Mouse (Mus musculus) c-Kit-positive CD71-negative TER-119-negative erythroid progenitor cells, embryonic 14.5 days (primary cell): ENCODE data around the gene Lhfpl3.

Source experiments
- DNase-seq: peaks from one replicate; pipeline ENCODE4 v3.0.0-alpha.2; 2013; ENCODE audit warnings: low read depth

Lhfpl3 gene

DNA sequence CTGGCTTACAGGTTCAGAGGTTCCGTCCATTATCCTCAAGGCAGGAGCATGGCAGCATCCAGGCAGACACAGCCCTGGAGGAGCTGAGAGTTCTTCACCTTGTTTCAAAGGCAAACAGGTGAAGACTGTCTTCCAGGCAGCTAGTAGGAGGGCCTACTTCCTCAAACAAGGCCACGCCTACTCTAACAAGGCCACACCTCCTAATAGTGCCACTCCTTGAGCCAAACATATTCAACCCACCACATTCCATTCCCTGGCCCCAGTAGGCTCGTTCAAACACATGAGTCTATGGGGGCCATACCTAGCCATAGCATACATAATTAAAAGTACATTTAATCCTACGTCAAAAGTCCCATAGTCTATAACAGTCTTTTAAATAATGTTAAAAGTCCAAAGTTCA is 407.4 kb downstream of the Lhfpl3 start:
- DNase-seq: no peak

DNA sequence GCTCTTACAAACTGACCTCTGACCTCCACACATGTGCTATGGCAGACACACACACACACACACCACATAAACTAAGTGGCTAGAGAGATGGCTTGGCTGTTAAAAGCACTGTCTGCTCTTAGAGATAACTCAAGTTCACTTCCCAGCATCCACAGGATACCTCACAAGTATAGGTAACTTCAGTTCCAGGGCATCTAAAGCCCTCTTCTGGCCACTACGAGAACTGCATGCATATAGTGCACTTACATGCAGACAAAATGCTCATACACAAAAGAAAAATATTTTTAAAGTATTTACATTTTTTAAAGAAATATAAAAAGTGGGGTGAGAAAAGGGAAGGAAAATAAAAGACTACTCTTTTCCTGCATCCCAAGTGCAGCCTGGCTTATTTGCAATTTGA is 408.6 kb downstream of the Lhfpl3 start:
- peak; percentile 4 for DNase-seq

DNA sequence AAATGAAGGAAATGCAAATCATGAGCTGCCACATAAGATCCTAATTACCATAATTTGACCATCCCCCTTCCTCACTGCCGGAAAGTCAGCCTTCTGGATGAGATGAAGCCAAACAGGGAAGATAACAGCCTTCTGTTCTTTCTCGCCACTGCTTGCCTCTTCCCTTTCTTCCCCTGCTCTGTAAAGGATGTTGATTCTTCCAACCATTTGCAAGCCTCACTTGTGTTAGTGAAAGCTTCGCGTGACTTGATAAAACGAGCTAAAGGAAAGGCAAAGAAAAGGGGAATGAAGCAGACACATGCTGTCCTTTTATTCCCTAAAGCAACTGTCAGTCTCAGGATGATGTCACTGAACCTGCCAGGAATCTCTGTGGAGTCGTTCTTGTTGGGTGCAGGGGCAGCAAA is 420.1 kb downstream of the Lhfpl3 start:
- no peak for DNase-seq

DNA sequence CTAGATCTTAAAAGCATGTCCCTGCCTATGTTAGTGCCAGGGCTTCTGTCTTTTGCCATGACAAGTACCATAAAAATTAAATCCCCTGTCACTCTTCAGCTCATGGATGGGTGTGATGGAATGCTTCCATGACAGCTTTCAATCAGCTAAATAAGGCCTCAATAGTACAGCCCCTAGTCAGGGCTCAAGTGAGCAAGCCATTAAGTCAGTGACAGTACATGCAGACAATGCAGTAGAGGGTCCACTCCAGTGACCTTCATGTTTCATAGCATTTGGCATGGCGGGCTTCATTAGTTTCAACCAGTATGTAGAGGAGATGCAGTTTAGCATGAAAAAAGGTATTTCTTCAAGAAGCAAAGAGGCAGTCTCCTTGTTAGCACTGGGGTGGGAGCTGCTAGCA is 420.8 kb downstream of the Lhfpl3 start:
- DNase-seq: no peak

DNA sequence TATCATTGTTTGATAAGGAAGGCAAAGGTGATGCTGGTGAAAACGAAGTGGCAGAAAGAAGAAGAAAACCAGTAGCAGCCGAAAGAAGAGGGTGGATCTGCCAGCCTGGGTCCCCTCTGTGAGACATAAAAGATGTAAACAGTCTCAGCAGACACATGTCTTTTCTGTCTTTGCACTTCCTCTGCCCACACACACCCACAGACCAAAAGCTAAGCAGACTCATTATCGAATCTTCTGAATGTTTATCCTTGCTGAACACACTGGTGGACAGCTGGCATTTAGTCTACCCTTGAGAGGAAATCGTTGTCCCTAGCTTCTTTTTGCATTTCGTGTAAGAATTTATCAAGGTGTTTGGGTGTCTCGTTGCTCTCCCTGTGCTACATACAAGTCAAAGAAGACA is 443.8 kb downstream of the Lhfpl3 start:
- no peak for DNase-seq

DNA sequence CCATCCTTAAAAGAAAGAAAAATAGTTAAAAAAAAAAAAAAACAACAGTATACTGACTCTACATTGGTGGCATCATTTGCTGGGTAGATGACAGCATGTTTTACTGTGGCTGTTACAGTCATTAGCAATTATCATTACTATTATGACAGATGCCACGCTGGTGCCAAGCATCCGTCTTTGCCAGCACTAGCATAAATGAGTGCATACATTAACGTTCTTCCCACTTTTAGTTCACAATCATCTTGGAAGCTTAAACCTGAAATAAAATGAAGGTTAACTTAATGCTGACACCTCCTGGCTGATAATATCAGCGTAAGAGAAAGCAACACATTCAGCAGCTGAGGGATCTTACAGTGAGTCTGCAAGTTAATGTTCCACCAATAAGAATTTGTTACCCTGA is 451.0 kb downstream of the Lhfpl3 start:
- DNase-seq: no peak

DNA sequence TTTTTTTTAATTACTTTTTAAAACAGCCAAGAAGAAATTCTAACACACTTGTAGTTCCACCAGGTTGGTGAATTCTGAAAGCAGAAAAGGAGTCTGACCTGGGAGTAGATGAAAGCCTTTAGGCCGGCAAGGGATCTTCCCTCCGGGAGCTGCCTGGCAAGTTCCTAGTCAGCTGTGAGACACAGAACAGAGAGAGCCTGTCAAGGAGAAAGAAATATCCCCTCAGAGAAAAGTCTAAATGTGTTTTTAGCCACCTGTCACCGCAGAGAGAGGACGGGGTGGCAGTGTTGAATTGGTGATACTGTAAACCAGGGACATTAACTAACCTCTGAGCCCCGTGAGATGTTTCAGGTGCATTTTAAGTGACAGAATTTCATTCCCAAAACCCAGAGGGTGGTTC is 467.2 kb downstream of the Lhfpl3 start:
- no peak for DNase-seq

DNA sequence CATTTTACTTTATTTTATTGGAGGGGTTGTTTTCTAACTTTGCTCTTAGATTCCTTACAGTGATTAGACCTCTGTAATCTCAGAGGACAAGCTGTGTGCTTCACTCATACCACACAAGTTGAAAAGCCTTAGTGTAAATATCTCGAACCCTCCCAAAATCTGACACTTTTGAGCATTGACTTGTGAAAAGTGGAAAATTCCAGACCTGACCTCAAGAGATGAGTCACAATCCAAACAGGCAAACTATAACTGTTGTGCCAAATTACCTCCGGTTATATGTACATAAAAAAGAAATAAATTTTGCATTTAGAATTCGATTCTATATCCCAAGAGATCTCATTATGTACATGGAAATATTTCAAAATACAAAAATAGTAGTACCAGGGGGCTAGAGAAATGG is 468.8 kb downstream of the Lhfpl3 start:
- DNase-seq: no peak

DNA sequence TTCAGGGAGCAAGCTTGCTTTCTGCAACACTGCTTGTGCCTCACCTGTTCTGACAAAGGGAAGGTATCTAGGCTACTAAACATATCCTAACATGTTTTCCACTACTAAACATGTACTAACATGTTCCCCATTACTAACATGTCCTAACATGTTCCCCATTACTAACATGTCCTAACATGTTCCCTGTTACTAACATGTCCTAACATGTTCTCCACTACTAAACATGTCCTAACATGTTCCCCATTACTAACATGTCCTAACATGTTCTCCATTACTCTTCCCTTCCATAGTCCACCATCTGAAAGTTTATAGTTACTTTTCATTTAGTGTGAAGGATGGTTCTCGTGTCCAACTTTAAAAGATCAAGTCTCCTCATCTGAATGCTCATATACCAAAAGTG is 473.8 kb downstream of the Lhfpl3 start:
- no peak for DNase-seq

DNA sequence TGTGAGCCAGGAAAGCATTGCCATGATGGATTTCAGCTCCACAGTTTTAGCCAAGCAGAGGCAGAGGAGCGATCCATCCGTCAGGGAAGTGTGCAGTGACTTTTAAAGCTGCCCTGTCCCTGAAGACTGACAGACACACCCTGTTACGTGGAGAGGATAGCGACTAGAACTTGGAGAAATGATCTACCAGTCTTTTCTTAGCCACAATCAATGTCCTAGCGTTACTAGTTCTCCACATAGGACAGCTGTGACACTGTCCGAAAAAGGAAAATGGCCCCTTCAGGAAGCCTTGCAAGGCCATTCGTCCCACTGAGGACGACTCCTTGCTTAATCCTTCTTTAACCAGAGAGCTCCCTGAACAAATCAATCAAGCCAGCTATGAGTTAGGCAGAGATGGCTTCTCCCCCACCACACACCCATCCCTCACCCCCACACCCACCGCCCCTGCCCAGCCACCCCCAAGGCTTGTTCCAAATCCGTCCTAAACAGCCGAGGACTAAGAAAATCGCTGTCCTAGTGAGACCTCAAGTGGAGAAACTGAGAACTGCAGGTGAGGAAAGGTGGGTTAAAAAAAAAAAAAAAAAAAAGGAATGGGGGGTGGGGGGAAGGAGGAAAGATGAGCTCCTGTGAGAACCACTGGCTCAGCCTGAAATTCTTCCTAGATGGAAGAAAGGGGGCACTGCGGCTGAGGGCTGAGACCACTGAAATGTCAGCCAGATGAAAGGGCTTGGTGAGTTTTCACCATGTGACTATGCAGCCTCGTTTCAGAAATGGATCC is 479.1 kb downstream of the Lhfpl3 start:
- DNase-seq: peak; percentile 49

DNA sequence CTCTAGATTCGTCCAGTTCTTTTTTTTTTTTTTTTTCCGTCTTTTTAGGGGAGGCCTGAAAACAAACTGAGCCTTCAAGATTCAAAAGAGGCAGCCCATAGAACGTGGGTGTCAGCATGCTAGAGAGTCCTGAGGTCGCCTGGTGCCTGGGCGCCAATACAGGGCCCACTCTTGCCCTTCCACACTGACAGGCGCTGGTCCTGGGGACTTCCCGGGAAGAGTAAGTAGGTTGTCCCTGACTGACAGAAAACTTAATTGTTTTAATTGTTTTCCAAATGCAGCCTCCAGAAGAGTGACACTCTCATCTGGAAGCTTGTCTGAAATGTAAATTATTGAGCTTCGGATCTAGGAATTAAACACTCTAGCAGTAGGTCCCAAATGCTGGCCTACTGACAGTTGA is 479.8 kb downstream of the Lhfpl3 start:
- no peak for DNase-seq

DNA sequence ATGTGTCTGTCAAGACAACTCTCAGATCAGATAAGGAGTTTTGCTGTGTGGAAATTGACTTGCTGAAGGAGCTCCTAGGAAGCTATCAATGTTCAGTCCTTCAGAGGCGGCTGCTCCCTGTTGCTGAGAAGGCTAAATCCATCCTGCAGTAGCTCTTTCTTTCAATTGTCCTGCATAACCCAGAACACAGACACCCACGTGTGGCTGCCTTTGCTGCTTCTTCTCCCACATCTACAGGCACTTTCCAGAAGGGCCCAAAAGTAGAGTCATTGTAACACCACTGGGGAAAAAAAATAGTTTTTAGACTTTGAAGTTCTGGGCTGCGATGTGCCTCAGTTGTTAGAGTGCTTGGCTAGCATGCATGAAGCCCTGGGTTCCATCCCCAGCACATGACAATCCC is 480.9 kb downstream of the Lhfpl3 start:
- no peak for DNase-seq

DNA sequence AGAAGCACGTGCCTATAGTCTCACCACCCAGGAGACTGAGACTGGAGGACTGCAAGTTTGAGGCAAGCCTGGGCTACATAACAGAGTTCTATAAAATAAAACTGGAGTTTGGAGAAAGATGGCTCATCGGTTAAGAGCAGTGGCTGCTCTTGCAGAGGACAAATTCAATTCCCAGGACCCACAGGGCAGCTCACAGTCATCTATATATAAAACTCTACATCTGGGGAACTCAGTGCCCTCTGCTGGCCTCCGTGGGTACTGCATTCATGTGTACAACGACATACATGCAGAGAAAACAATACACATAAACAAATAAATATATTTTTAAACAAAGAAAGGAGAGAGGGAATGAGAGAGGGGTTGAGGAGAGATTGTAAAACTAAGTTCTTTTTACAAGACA is 501.1 kb downstream of the Lhfpl3 start:
- DNase-seq: peak; percentile 14

DNA sequence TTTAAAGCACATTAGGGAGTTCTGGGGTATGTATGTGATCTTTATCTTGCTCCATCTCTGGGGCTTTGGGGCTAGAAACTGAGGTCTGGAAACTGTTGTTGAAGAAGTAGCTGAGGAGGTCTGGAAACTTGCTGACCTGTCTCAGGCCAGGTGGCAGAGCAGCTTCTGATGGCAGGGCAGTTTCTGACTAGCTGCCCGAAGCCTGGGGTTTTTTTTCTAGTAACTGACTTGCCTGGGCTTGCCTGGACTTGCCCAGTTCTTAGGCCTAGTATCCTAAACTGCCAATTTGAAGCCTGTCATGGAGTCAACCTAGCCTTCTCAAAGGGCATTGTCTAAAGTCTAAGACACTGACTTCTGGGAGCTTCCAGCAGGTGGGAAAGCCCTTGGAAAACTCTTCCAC is 501.9 kb downstream of the Lhfpl3 start:
- no peak for DNase-seq

DNA sequence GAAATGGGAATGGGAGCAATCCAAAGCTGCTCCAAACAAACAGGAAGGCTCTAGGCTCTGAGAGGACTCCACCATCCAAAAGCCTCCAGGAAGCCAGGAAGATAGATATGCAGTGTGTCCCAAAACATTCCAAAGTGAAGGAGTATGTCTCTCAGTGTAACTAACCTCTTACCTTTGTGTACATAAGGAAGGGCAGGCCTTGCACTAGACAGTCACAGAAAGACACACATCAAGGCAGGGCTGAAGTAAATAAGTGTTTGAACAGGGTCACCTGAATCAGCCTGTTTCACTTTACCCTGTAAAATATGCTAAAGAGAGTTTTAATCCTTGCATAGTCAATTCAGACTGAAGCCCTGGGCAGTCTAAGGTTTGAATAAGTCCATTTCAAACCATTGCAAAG is 502.4 kb downstream of the Lhfpl3 start:
- no peak for DNase-seq

DNA sequence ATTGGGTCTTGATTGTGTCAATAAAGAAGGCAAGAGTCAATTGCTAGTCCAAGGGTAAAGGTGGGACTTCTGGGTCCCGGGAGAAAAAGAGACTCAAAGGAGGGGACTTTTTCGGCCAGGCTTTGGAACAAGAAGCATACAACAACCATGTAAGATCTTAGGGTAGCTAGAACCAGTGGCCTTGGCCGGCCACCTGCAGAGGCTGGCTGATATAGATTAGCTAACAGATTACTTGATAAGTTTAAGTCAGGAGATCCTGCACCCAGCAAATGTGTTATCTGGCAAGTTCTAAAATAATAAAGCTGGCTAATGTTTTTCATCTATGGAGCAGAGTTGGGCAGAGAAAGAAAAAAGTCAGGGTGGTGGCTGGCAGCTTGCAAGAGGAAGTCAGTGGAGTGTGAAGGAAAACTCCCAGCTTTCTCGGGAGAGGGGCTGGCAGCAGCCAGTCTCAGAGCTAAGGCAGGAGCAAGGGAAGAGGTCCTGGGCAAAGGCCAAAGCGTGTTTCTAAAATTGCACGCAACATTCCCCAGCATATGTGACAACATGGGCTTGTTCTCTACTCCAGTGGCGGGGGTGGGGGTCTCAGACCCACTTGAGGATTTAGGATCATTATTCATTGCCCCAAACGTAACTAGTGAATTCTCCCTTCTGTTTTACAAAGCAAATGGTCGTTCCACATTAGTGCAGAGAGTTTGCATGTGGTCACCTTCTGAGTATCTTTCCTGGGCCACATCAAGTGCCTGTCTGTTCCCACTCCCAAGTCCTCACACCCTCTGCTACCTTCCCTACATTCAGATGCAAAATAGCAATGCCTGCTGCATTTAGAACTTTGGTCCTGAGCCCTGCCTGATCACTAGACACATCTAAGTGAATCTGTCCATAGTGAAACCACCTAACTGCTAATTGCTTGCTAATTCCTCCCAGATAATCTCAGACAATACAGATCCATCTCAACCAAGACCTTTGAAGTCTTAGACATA is 504.3 kb downstream of the Lhfpl3 start:
- no peak for DNase-seq

DNA sequence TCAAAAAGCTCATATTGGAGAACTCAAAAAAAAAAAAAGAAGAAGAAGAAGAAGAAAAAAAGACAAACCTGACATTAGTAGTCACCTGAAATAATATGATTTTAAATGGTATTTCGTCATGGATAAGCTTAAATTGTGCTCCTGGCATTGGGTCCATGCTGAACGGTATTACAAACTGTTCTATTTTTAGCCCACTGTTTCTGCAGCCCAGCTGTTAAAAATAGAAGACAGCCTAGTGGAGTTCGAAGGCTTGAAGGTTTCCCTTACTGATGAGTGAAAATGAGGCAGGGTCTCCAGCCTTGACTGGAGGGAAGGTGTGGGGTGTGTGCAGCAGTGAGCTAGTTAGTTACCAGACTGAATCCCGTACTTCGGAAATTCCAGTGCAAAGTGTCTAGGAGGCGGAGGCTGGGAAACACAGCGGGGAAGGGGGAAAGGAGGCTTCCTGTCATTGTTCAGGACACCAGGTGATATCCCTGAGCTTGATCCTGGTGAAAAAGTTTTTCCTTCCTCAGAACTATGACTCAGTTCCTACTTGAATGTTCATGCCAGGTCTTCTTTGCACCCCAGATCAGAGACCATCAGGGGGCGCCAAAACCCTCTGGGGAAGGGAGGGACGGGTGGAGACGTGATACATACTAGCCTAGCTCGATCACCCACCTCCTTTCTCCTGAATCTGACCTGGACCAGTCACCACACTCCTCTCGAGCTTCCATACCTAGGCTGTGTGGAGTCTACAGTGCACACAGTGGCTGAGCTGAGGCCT is 505.8 kb downstream of the Lhfpl3 start:
- DNase-seq: peak; percentile 62

DNA sequence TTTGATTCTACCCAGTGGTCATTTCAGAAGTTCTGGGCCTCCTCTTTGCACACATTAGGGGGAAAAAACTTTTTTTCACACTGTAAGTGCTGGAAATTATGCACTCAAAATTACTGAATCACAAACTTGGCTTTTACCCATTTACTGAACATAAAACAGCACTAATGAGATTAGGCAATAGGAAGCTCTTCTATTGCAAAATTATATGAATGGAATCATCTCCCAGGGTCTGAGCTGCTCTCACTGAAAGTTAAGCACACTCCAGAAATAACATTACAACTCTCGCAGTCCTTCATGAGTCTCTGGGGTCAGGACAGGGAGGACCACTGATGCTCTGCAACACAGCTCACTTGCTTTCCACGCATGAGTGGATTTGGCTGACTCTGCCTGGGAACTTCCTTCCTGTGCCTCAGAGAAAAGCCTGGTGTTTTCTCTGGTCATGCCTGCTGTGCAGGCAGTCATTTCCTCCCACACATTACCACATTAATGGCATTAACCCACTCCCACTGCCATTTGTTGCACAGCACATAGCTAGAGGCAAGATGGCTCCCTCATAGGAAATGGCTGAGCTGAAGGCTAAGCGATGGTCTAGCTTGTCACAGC is 510.1 kb downstream of the Lhfpl3 start:
- no peak for DNase-seq

DNA sequence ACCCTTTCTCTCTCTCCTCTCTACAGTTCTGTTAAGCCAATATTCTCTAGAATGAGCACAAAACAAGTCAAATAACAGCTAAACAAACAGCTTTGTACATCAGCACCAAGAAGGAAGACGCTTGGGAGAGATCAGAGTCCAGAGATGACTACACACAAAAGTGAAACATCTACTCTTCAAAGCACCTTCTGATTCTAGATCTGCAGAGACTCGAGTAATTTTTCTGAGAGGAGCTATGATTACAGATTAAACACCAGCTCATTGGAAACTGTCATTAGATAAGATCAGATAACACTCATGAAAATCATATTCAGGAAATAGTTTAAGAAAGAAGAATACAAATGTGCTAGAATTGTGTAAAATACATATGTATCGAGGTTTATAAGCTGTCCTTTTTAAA is 527.5 kb downstream of the Lhfpl3 start:
- no peak for DNase-seq

DNA sequence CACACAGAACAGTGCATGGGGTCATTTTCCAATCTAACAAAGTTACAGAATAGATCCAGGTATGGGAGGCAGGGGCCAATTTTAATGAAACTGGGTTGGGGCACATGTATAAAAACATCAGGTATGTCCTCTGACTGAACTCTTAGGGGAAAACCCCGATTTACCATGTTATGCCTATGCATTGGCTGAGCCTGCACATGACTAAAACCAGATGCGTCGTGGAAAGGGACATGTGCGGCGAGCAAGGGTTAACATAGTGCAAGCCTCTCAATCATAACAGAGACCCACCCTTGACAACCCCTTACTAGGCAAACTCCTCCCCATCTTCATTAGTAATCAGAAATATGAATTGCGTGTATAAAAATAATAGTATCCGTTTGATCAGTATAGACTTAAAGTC is 533.5 kb downstream of the Lhfpl3 start:
- DNase-seq: no peak

DNA sequence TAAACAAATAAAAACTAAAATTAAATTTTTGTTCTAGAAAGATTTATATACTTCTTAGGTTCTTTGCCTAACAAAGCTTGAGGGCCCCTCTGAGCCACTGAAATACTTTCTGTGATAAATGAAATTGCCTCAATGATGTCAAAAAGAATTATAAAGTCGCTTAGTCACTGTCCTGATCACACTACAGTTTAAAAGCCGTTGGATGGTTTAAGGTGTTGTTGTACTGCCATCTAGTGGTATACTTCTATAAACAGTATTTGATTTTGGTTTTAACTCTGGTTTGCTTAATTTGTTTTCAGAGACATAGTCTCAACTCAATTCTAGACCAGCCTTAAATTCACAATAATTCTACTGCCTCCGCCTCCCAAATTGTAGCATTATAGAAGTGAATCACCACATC is 539.0 kb downstream of the Lhfpl3 start:
- DNase-seq: peak; percentile 14

DNA sequence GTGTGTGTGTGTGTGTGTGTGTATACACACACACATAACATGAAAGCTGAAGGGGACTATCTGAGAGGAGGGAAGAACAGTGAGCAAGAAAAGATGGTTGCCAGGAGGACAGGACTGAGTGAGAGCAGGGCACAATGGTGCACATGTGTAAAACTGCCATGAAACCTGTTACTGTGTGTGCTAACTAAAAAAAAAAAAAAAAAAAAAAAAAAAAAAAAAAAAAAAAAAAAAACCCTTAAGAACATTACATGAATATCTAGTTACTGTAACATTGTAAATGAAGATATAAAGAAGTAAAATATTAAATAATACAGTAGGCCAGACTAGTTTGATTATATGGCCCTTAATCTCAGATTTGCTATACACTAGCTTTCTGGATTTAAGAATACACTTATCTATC is 543.3 kb downstream of the Lhfpl3 start:
- DNase-seq: no peak
